Mouse (Mus musculus) heart, postnatal 10 days (tissue): Measurements from ENCODE around the gene Zzef1. TPM values are rescaled to one million over a fixed set of nuclear protein-coding genes. Genes with fewer than 3 reads are reported as not detected.
A peak's percentile ranks its signal among the peaks of the same experiment; 100 is the strongest.

Experiments
- DNase-seq, 2 experiments: peaks; one replicate each; pipeline ENCODE4 v3.0.0; 2021
- intact Hi-C: fragments of 180-260 bp; cut with DNase I; formaldehyde crosslinking; loops from one replicate; pipeline ENCODE4 v1.15.1; 2025
- microRNA-seq, 2 experiments: library from miRNA; unstranded; fragments of <30 nt; microRNA quantifications; one replicate each; pipeline ENCODE4 v1.2.0; 2022
- total RNA-seq, 2 experiments: library from RNA; stranded (reverse); gene quantifications; 2 replicates each; pipeline ENCODE4 v1.2.3; 2021

Gene Zzef1
- total RNA-seq, 2 experiments from 2014 or later: 28.0 to 33.2 TPM

DNA sequence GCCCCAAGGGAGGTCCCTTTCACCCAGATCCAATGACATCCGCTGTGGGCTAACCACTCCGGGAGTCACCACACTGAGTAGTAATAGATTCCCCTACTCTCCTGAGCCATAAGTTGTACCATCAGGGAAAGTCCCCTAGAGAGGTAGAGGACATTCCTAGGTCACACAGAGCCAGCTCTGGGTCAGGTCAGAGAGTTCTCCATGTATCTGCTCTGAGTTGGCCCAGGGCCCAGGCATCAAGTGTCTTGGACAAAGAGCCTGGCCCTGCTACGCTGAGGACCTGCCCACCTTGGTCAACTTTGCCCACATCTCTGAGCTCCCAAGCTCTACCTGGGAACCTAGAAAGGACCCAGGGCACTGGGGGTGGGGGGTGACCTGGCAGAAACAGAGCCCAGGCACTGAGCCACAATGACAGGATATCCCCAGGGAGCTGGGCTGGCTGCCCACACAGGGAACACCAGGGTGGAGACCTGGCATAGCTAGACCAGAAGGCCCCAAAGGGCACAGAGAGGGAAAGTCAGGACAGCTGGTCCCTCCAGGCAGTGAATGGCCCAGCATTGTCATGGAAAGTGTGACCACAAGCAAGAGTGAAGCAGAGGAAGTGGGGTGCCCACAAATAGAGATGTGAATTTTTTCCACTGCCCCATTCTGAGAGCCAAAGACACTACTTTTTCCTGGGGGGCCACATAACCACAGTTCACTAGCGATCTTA is 157.6 kb downstream of the Zzef1 start:
- intact Hi-C loops: no loop called here
- DNase-seq: peak; percentile 78 to 81

- intact Hi-C loops: no loop called here
- no peak for DNase-seq
These were observed 158.2 kb downstream of the Zzef1 start for GRCm38 (mm10) chr11:72954216-72954615.

DNA sequence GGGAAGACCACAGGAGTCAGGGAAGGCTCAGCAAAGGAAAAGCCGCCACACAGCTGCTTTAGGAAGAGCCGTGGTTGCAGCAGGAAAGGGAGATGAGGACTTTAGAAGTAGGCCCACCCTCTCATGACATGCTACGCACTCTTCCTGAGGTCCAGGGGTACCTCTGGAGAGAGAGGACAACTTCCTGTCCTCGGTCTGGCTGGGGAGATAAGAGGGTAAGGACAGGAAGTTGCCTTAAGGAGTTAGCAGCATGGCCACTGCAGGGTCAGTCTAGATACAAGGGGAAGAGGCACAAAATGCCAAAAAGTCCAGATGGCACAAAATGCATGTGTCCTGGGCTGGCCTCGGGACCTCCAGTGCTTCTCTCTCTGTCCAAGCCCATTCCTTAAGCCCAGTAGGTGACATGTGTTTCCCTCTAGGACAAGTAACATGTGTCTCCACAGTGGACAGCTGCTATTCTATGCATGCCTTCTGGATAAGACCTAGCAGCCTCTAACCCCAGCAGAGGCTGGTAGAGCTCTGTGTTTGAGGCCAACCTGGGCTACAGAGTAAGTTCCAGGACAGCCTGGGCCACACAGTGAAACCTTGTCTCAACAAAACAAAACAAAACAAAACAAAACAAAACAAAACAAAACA is 159.4 kb downstream of the Zzef1 start:
- intact Hi-C loops: no loop called here
- DNase-seq: peak; percentile 35 to 53

DNA sequence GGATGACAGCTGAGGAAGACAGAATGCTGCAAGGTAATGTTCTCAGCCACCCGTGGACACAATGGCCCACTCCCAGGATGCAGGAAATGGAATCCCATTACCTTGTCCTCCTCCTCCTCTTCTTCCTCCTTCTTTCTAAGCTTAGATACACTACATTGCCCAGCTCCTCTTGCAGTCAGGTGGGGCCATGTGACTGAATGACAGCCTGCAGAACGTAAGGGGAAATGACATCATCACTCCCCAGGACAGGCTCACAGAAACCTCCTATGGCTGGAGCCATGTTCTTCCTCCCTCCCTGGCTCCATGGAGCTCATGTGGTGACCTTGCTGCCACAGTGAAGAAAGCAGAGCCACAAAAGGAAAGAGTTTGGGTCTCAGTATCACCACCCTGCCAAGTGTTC is 161.3 kb downstream of the Zzef1 start:
- no peak for DNase-seq
- intact Hi-C loops: no loop called here

DNA sequence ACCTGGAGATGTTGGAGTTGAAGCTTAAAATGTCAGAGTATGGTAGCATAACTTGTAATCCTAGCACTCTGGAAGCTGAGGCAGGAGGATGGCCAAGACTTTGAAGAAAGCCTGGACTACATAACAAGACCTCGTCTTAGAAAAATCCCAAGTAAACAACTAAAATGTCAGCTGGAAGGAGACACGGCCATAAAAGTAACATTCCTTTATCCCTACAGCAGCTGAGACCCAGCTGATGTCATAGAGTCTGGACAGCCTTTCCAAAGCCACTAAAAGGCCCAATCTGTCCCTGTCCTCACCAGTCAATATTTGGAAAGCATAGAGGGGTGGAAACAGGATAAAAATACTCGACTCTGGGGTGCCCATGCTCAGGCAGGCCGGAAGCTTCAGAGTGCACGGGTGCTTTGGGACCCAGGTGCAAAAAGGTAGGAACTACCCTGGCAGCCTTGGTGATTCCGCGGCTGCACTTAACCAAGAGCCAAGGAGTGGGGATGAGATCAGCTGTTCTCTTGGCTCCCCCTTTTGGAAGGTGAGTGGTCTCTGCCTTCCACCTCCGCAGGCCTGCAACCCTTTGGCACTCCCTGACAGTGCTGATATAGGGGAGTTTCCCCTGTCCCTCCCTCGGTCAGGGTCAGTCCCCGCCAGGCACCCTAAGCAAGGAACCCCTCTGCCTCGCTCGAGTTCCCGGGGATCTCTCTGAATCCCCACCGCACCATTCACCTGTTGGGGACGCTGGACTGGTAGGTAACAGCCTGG is 164.1 kb downstream of the Zzef1 start:
- no peak for DNase-seq
- intact Hi-C loops: loop anchor here (2.0 kb wide), 1 partner anchor 33 kb away; no protein-coding TSS in a partner anchor

DNA sequence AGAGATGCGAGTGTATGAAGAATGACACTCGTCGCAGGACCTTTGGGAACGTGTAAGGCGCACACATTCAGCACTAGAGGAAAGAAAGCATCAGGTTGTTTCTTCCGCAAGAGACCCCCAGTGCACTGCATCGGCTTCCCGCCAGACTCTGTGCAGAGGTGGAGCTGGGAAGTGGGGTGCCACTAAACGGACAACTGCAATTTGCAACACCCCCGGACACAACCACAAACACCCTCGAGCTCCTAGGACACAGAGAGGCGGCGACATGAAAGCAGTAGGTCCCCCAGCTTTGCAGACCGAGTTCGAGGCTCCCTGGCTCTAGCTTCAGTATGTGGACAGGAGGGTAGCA is 164.7 kb downstream of the Zzef1 start:
- intact Hi-C loops: loop anchor here (2.0 kb wide), 1 partner anchor 34 kb away; no protein-coding TSS in a partner anchor

DNA sequence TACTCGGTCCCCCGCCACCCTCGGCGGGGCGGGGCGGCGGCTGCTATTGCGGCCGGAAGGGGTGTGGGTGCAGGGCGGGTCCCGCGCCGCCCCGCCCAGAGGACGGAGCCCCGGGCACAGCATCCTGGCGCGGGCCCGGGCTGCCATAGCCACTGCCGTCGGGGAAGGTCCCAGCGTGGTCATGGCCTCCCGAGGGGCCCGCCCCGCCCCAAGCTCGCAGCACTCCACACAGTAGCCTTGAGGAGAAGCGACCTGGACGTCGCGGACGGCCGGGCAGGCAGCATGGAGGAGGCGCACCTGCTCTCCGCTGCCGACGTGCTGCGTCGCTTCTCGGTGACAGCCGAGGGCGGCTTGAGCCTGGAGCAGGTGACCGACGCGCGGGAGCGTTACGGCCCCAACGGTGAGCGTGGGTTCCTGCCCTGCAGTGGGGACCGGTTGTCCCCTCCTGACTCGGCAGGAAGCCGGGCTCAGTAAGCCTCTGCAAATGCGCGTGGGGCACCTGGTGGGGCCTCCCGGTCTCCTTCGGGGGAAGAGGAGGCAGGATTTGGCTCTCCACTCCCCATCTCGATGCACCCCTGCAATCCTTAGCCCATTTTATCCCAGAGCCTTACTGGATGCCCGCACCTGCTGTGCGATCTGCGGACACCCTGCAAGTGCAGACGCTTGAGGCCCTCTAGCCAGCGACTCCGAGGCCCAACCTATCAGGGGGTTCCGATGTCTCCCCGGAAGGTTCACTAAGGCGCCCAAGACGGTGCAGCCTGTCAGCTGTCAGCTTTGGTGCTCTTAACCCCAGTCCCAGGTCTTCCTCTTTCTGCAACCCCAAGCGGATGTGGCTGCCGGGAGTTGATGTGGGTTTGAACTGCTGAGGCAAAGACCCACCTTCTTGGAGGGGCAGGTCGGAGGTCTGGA is 165.3 kb downstream of the Zzef1 start, which contains the start of gene Atp2a3:
Gene Atp2a3, plus strand, starts transcription at position 98 of the 909 bp plus-strand sequence.
- peak; percentile 35 to 46 for DNase-seq
- intact Hi-C loops: loop anchor here (2.0 kb wide), 1 partner anchor 35 kb away; no protein-coding TSS in a partner anchor

More for the DNA sequence above, 164.7 kb downstream of the Zzef1 start:
- no peak for DNase-seq

GRCm38 (mm10) chr11:72962378-72962777 is 166.4 kb downstream of the Zzef1 start:
- DNase-seq: no peak
- intact Hi-C loops: no loop called here

DNA sequence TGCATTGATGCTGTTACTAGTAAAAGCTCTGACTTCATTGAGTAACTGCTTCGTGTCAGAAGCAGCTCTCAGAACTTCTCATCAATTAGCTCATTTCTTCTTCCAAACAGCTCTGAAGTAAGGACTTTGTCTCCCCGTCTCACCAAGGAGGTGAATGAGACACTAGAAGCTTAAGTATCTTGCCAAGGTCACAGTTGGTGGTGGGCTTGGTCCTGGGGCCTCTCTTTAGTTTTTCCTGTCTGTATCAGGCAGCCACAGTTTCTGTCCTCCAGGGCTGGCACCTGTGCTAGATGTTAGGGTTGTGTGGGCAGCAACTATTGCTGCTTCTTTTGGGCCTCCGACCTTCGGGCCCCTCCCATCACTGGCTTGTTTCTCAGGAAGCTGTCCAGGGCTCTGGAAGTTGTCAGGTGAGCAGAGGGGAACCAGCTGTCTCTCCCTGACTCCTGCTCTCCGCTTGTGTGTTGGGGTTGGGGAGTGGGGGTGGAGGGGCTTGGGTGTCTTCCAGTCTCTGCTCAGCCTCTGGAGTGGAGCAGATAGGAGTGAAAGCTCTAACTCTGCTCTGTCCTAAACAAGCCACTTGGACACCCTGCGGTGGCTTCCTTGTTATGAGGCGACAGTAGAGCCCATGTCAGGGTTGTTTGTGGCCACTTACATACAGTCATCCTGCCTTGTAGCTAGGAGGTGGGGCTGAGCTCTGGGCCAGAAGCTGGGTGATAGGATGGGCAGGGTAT is 167.2 kb downstream of the Zzef1 start:
- intact Hi-C loops: no loop called here

GRCm38 (mm10) chr11:72963789-72964294 is 167.8 kb downstream of the Zzef1 start:
- intact Hi-C loops: no loop called here
- DNase-seq: no peak

More for the DNA sequence above, 167.2 kb downstream of the Zzef1 start:
- DNase-seq: peak in 1 of 2 experiments; percentile 39

GRCm38 (mm10) chr11:72974995-72975503 is 179.0 kb downstream of the Zzef1 start:
- no peak for DNase-seq
- intact Hi-C loops: no loop called here

Small RNA genes lying within 50 kb of the gene (microRNA-seq; reads per million reads assigned to microRNA genes)
- gene Gm44467: 0 reads per million in 2 experiments

Other genes starting within 250 kb of the Zzef1 start
- gene Spns3, start 245.7 kb upstream of the Zzef1 start, total RNA-seq: under 1 TPM in 1 of 2 experiments, not detected in 1; 0.07 TPM
- gene Ube2g1, start 188.9 kb upstream of the Zzef1 start, total RNA-seq: 10 to 100 TPM; 63.8 to 71.0 TPM
- gene Ankfy1, start 106.2 kb upstream of the Zzef1 start, total RNA-seq: 10 to 100 TPM; 26.9 to 28.8 TPM
- gene Cyb5d2, start 84 bp upstream of the Zzef1 start, total RNA-seq: 1 to 10 TPM; 8.0 to 9.0 TPM
- 10 to 100 TPM; 17.1 to 19.0 TPM for gene Atp2a3, start 164.9 kb downstream of the Zzef1 start, total RNA-seq
- under 1 TPM; 0.72 to 0.98 TPM for gene P2rx1, start 202.9 kb downstream of the Zzef1 start, total RNA-seq
- 1 to 10 TPM; 1.1 to 2.0 TPM for gene Camkk1, start 222.8 kb downstream of the Zzef1 start, total RNA-seq